Mouse (Mus musculus) myocyte (in vitro differentiated cells): Measurements from ENCODE around the gene Txnl4b.

Experiments used
- E2F4 ChIP-seq: IDR thresholded peaks from one replicate; pipeline ENCODE4 v1.6.1; 2011; ENCODE audit warnings: mild to moderate bottlenecking, control low read depth, moderate library complexity; ENCODE audit not compliant: insufficient read depth
- MAX ChIP-seq: IDR thresholded peaks from one replicate; pipeline ENCODE4 v1.6.1; 2011; ENCODE audit warnings: low read depth, mild to moderate bottlenecking, control low read depth
- MYOD1 ChIP-seq, 3 experiments: IDR thresholded peaks; one replicate each; pipeline ENCODE4 v1.6.1; 2011; ENCODE audit warnings: control low read depth in 2 of 3, low read depth in 2 of 3, mild to moderate bottlenecking in 2 of 3, moderate library complexity in 1 of 3; ENCODE audit not compliant: insufficient read length in 2 of 3, control insufficient read depth in 1 of 3
- POLR2A ChIP-seq: IDR thresholded peaks from one replicate; pipeline ENCODE4 v1.6.1; 2011; ENCODE audit warnings: low read depth, mild to moderate bottlenecking, control low read depth, moderate library complexity; ENCODE audit not compliant: insufficient read length
- POLR2AphosphoS2 ChIP-seq: IDR thresholded peaks from one replicate; pipeline ENCODE4 v1.6.1; 2011; ENCODE audit warnings: low read depth, control low read depth; ENCODE audit not compliant: insufficient read length
- REST ChIP-seq: IDR thresholded peaks from one replicate; pipeline ENCODE4 v1.6.1; 2011; ENCODE audit warnings: mild to moderate bottlenecking, control low read depth, moderate library complexity; ENCODE audit not compliant: insufficient read depth, insufficient read length
- TCF12 ChIP-seq: IDR thresholded peaks from one replicate; pipeline ENCODE4 v1.6.1; 2011; ENCODE audit warnings: mild to moderate bottlenecking, control low read depth; ENCODE audit not compliant: poor library complexity, insufficient read depth, severe bottlenecking
- TCF3 ChIP-seq: IDR thresholded peaks from one replicate; pipeline ENCODE4 v1.6.1; 2011; ENCODE audit warnings: low read depth, control low read depth; ENCODE audit not compliant: insufficient read length

DNA sequence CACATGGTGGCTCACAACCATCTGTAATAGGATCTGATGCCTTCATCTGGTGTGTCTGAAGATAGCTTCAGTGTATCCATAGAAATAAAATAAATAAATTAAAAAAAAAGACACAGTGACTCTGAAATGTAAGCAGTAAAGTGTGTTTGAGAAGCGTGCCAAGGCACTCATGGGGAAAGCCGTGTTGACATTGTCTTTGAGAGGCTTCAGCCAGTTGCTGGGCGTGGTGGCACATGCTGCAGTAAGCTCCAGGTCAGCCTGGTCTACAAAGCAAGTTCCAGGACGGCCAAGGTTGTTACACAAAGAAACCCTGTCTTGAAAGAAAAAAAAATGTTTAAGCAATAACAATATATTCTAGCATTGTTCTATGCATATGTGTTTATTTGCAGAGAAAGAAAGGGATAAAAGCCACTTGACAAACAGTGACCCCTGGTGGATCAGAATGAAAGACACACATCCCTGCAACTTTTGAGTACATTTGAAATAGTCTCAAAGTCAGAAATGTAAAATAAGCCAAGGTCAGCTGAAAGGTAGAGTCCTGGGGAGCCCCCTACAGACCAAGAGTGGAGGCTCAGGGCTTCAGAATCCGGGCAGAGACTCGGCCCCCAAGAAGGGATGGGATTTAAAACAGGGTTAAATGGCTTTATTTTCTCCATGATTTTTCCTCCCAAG lies 27.6 kb downstream of the Txnl4b start:
- no peak for TF ChIP-seq MAX
- no peak for TF ChIP-seq POLR2AphosphoS2
- TF ChIP-seq POLR2A: no peak
- no peak for TF ChIP-seq MYOD1 (IDR thresholded peaks at IDR 0.05; ENCODE audit: control insufficient read depth in 1 of 3, insufficient read length in 2 of 3, low read depth in 2 of 3)
- TF ChIP-seq TCF12: no peak
- TF ChIP-seq E2F4: no peak
- no peak for TF ChIP-seq TCF3
- TF ChIP-seq REST: no peak
